Mouse (Mus musculus): Measurements from ENCODE around the gene Tll2. TPM values are rescaled to one million over a fixed set of nuclear protein-coding genes. Genes with fewer than 3 reads are reported as not detected.

Gene Tll2
- polyA plus RNA-seq, 1 experiment from 2014 or later, result 0.10 TPM

DNA sequence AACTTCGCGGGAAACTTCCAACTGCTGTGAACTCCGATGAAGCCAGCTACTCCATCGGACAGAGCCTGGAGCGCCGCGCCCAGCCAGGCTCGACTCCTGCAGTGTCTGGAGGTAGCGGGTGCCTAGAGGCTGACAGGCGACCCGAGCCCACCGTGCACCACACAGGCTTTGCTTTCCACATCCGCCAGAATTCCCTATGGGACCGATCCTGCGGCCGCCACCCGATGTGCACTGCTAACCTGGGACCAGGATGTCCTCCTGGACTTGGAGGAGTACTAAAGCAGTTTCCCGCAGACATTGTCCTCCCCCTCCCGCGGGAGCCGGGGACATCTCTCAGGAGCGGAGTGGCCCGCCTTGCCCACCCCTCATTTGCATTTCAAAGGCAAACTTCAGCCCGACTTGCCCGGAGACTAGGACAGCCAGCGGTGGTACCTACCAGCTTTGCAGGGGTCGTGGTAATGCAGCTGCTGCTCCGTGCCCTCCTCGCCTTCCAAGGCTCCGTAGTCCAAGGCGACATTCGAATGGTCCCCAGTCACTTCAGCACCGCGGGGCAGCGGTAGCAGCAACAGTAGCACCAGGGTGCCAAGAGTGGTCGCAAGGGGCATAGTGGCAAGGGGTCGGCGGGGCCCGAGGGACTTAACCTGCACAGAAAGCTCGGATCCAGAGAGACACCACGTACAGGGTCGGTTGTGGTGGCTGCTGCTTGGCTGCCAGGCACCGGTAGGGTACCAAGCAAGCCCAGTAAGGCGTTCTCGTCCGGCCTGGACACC is 409 bp downstream of the Tll2 start:
- H3K27ac ChIP-seq (ENCODE audit: low read length), result no peak overlapping the region
- H3K27me3 ChIP-seq (replicated peaks; ENCODE audit: control insufficient read depth, insufficient read depth, low read length), result peaks cover 21% of the 10 kb centered on the region
- H3K9ac ChIP-seq (ENCODE audit: low read depth, low read length), result peak overlapping the region; percentile 50
- peak overlapping the region; percentile 50 for H3K4me3 ChIP-seq (ENCODE audit: low read length)
- peaks cover 10% of the 10 kb centered on the region for H3K4me1 ChIP-seq (ENCODE audit: control insufficient read depth, insufficient read depth, low read length)
- under 1% methylated on average over 46 of the region's 46 CpGs for WGBS
- ATAC-seq, result 0 out of 2 replicates have a peak, but pooled peaks have one; percentile 10
- no peaks in the 10 kb centered on the region for H3K9me3 ChIP-seq (ENCODE audit: control insufficient read depth, low read length)
- H3K4me2 ChIP-seq (ENCODE audit: low read depth, low read length), result peak overlapping the region; percentile 92
- peaks cover 2% of the 10 kb centered on the region; the same call in 1 of the 2 replicates for H3K36me3 ChIP-seq (ENCODE audit: control insufficient read depth, insufficient read depth, low read length)

- H3K4me1 ChIP-seq (ENCODE audit: control insufficient read depth, insufficient read depth, low read length), result peaks cover 10% of the 10 kb centered on the region
- H3K4me2 ChIP-seq (ENCODE audit: low read depth, low read length), result no peak overlapping the region
- H3K27ac ChIP-seq (ENCODE audit: low read length), result no peak overlapping the region
- WGBS, result 69% methylated on average over 11 of the region's 11 CpGs
- H3K9me3 ChIP-seq (ENCODE audit: control insufficient read depth, low read length), result no peaks in the 10 kb centered on the region
- H3K9ac ChIP-seq (ENCODE audit: low read depth, low read length), result no peak overlapping the region
- no peak for ATAC-seq
- H3K27me3 ChIP-seq (replicated peaks; ENCODE audit: control insufficient read depth, insufficient read depth, low read length), result peaks cover 21% of the 10 kb centered on the region
- H3K4me3 ChIP-seq (ENCODE audit: low read length), result no peak overlapping the region
- H3K36me3 ChIP-seq (ENCODE audit: control insufficient read depth, insufficient read depth, low read length), result no peaks in the 10 kb centered on the region
Measured at GRCm38 (mm10) chr19:41204159-41205081, 2.2 kb downstream of the Tll2 start.

GRCm38 (mm10) chr19:41197606-41198005 is 9.0 kb downstream of the Tll2 start:
- ATAC-seq, result no peak

DNA sequence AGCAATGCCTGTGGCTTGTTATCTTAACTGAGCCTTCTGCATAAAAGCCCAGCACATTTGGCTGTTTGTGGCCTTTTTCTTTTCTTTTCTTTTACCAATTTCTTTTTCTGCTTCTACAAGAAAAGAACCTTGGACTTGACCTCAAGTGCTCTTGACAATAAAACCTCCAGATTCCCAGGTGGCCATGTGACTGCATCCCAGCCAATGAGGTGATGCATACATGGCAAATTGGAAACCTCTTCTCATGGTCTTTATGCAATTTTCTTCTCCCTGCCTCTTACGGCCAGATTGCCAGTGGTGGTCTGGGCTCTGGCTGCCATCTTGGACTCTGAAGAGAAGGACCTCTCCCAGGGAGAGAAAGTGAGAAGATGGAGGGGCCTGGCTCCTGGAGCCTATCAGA is 13.3 kb downstream of the Tll2 start:
- no peak overlapping the region for H3K9ac ChIP-seq (ENCODE audit: low read depth, low read length)
- H3K4me1 ChIP-seq (ENCODE audit: control insufficient read depth, insufficient read depth, low read length), result no peaks in the 10 kb centered on the region
- H3K27ac ChIP-seq (ENCODE audit: low read length), result no peak overlapping the region
- H3K36me3 ChIP-seq (ENCODE audit: control insufficient read depth, insufficient read depth, low read length), result no peaks in the 10 kb centered on the region
- H3K4me3 ChIP-seq (ENCODE audit: low read length), result no peak overlapping the region
- H3K27me3 ChIP-seq (replicated peaks; ENCODE audit: control insufficient read depth, insufficient read depth, low read length), result no peaks in the 10 kb centered on the region
- WGBS, result 80% methylated on average over 1 of the region's 1 CpGs
- H3K9me3 ChIP-seq (ENCODE audit: control insufficient read depth, low read length), result no peaks in the 10 kb centered on the region
- no peak for ATAC-seq
- H3K4me2 ChIP-seq (ENCODE audit: low read depth, low read length), result no peak overlapping the region

More at GRCm38 (mm10) chr19:41197606-41198005, 9.0 kb downstream of the Tll2 start:
- no peaks in the 10 kb centered on the region for H3K36me3 ChIP-seq (ENCODE audit: control insufficient read depth, insufficient read depth, low read length)
- H3K9me3 ChIP-seq (ENCODE audit: control insufficient read depth, low read length), result no peaks in the 10 kb centered on the region
- no peaks in the 10 kb centered on the region for H3K27me3 ChIP-seq (replicated peaks; ENCODE audit: control insufficient read depth, insufficient read depth, low read length)
- no peak overlapping the region for H3K4me2 ChIP-seq (ENCODE audit: low read depth, low read length)
- no peak overlapping the region for H3K4me3 ChIP-seq (ENCODE audit: low read length)
- no peak overlapping the region for H3K27ac ChIP-seq (ENCODE audit: low read length)
- H3K4me1 ChIP-seq (ENCODE audit: control insufficient read depth, insufficient read depth, low read length), result no peaks in the 10 kb centered on the region
- WGBS, result 82% methylated on average over 12 of the region's 12 CpGs
- no peak overlapping the region for H3K9ac ChIP-seq (ENCODE audit: low read depth, low read length)

DNA sequence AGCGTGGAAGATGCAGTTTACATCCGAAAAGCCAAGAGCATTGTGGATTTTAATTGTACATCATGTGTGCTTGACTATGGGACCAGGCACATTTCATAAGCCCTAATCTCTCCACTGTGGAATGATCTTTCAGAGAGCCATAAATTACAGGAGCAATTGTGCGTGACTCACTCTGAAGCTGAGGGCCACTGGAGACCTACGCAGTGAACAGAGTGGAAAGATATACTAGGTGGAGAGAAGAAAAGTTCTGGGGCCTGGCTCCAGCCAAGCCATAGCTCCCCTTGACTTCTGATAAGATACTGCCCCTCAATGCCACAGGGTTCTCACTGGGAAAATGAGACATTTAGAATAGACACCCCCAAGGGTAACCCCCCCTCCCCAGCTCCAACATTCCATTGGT is 13.7 kb downstream of the Tll2 start:
- no peak for ATAC-seq
- Histone ChIP-seq H3K4me1 (ENCODE audit: control insufficient read depth, insufficient read depth, low read length) (no peaks in the 10 kb centered on the region), H3K4me2 (ENCODE audit: low read depth, low read length) (no peak overlapping the region), H3K27ac (ENCODE audit: low read length) (no peak overlapping the region), H3K27me3 (replicated peaks; ENCODE audit: control insufficient read depth, insufficient read depth, low read length) (no peaks in the 10 kb centered on the region), H3K36me3 (ENCODE audit: control insufficient read depth, insufficient read depth, low read length) (no peaks in the 10 kb centered on the region), H3K9ac (ENCODE audit: low read depth, low read length) (no peak overlapping the region), H3K9me3 (ENCODE audit: control insufficient read depth, low read length) (no peaks in the 10 kb centered on the region), H3K4me3 (ENCODE audit: low read length) (no peak overlapping the region)
- 76% methylated on average over 4 of the region's 4 CpGs for WGBS

DNA sequence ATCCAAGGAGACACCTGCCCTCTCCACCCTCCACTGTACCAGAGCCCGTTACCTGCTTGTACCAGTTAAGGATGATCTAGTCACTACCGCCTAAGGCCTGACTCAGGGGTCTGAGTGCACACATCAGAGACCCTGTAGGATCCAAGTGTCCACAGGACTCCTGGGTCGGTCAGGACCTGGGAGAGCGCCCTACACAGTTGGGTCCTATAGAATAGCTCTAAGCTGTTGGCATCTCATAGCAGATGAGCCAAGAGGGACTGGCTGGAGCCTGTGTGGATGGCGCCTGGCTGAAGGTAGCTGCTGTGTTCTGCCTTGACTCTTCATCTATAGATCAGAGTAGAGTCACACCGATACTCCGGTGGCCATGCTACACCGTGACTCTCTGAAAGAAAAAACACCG is 14.9 kb downstream of the Tll2 start:
- Histone ChIP-seq H3K4me1 (ENCODE audit: control insufficient read depth, insufficient read depth, low read length) (no peaks in the 10 kb centered on the region), H3K9me3 (ENCODE audit: control insufficient read depth, low read length) (no peaks in the 10 kb centered on the region), H3K4me3 (ENCODE audit: low read length) (no peak overlapping the region), H3K4me2 (ENCODE audit: low read depth, low read length) (no peak overlapping the region), H3K36me3 (ENCODE audit: control insufficient read depth, insufficient read depth, low read length) (no peaks in the 10 kb centered on the region), H3K27me3 (replicated peaks; ENCODE audit: control insufficient read depth, insufficient read depth, low read length) (no peaks in the 10 kb centered on the region), H3K27ac (ENCODE audit: low read length) (no peak overlapping the region), H3K9ac (ENCODE audit: low read depth, low read length) (no peak overlapping the region)
- ATAC-seq, result no peak
- 80% methylated on average over 9 of the region's 9 CpGs for WGBS

GRCm38 (mm10) chr19:41190876-41191434 is 15.7 kb downstream of the Tll2 start:
- H3K27me3 ChIP-seq (replicated peaks; ENCODE audit: control insufficient read depth, insufficient read depth, low read length), result no peaks in the 10 kb centered on the region
- H3K4me2 ChIP-seq (ENCODE audit: low read depth, low read length), result no peak overlapping the region
- ATAC-seq, result no peak
- no peak overlapping the region for H3K27ac ChIP-seq (ENCODE audit: low read length)
- H3K36me3 ChIP-seq (ENCODE audit: control insufficient read depth, insufficient read depth, low read length), result no peaks in the 10 kb centered on the region
- H3K9ac ChIP-seq (ENCODE audit: low read depth, low read length), result no peak overlapping the region
- H3K9me3 ChIP-seq (ENCODE audit: control insufficient read depth, low read length), result no peaks in the 10 kb centered on the region
- no peak overlapping the region for H3K4me3 ChIP-seq (ENCODE audit: low read length)
- no peaks in the 10 kb centered on the region for H3K4me1 ChIP-seq (ENCODE audit: control insufficient read depth, insufficient read depth, low read length)
- 61% methylated on average over 6 of the region's 6 CpGs for WGBS

- H3K4me3 ChIP-seq (ENCODE audit: low read length), result no peak overlapping the region
- no peaks in the 10 kb centered on the region for H3K36me3 ChIP-seq (ENCODE audit: control insufficient read depth, insufficient read depth, low read length)
- no peaks in the 10 kb centered on the region for H3K9me3 ChIP-seq (ENCODE audit: control insufficient read depth, low read length)
- WGBS, result 34% methylated on average over 6 of the region's 6 CpGs
- H3K4me2 ChIP-seq (ENCODE audit: low read depth, low read length), result no peak overlapping the region
- no peak overlapping the region for H3K27ac ChIP-seq (ENCODE audit: low read length)
- no peak for ATAC-seq
- H3K27me3 ChIP-seq (replicated peaks; ENCODE audit: control insufficient read depth, insufficient read depth, low read length), result no peaks in the 10 kb centered on the region
- H3K9ac ChIP-seq (ENCODE audit: low read depth, low read length), result no peak overlapping the region
- H3K4me1 ChIP-seq (ENCODE audit: control insufficient read depth, insufficient read depth, low read length), result no peaks in the 10 kb centered on the region
Measured at GRCm38 (mm10) chr19:41177331-41177730, 29.3 kb downstream of the Tll2 start.

GRCm38 (mm10) chr19:41176881-41177280 is 29.8 kb downstream of the Tll2 start:
- Histone ChIP-seq H3K9me3 (ENCODE audit: control insufficient read depth, low read length) (no peaks in the 10 kb centered on the region), H3K4me3 (ENCODE audit: low read length) (no peak overlapping the region), H3K27me3 (replicated peaks; ENCODE audit: control insufficient read depth, insufficient read depth, low read length) (no peaks in the 10 kb centered on the region), H3K27ac (ENCODE audit: low read length) (no peak overlapping the region), H3K4me1 (ENCODE audit: control insufficient read depth, insufficient read depth, low read length) (no peaks in the 10 kb centered on the region), H3K4me2 (ENCODE audit: low read depth, low read length) (no peak overlapping the region), H3K9ac (ENCODE audit: low read depth, low read length) (no peak overlapping the region), H3K36me3 (ENCODE audit: control insufficient read depth, insufficient read depth, low read length) (no peaks in the 10 kb centered on the region)
- no peak for ATAC-seq
- WGBS, result 61% methylated on average over 2 of the region's 2 CpGs
